19 mouse cellular contexts compared by ENCODE assay signal in the genomic region with DNA sequence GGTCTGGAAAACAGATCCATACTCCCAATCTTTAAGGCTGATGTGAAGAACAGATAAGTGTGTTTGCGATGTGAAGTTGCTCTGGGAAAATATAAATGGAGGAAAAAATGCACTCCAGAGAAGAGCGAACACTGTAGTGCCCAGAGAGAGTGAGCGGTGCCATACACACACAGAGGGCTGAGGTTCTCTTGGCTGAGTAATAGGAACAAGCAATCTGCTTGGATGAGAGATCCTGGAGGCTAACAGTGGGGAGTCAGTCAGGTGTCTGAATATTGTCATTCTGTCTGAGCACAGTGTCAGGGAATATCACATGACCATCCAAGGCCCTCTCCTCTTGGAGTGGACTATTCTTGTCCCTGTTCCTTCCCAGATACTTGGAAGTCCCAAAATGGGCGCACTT.
DNase-seq lines count a peak whose midpoint lies in the region; ATAC-seq lines count a peak whose summit lies in the region.
"Had no signal": no experiment of that assay in that cellular context is flagged by ENCODE, and none has a peak within 500 bp of the region (broad histone marks: within the 10 kb centered on the region; RNA-seq: fewer than 3 reads in every experiment).

No protein-coding gene starts in this region.

- ATAC-seq in CD4-positive, CD25-positive, alpha-beta regulatory T cell, adult 4 months = peak; percentile 17
- ATAC-seq in common myeloid progenitor, adult 5-6 weeks (replicated peaks; ENCODE audit: low read depth, poor library complexity, severe bottlenecking) = peak; percentile 58
- ATAC-seq in erythroid progenitor cell, adult 5-6 weeks (replicated peaks; ENCODE audit: low FRiP score, poor library complexity, severe bottlenecking) = no peak
- no peak for ATAC-seq in forebrain, embryonic 15.5 days (replicated peaks)
- ATAC-seq: forebrain, embryonic 16.5 days; lung, postnatal 0 days; Patski had no signal

- no peak overlapping the region for H3K4me3 ChIP-seq in macrophage (ENCODE audit: inconsistent target)
- H3K4me3 ChIP-seq in forebrain, embryonic 15.5 days = no peak overlapping the region
- H3K4me3 ChIP-seq: embryonic facial prominence, embryonic 10.5 days; erythroblast, embryonic 14.5 days; hindbrain, embryonic 10.5 days; midbrain, embryonic 10.5 days; neural tube, embryonic 12.5 days had no signal

- no peaks in the 10 kb centered on the region for H3K36me3 ChIP-seq in macrophage (ENCODE audit: inconsistent target)
- H3K36me3 ChIP-seq in forebrain, embryonic 15.5 days = no peaks in the 10 kb centered on the region
- H3K36me3 ChIP-seq: embryonic facial prominence, embryonic 10.5 days; hindbrain, embryonic 10.5 days; midbrain, embryonic 10.5 days; neural tube, embryonic 12.5 days had no signal

- H3K4me2 ChIP-seq in forebrain, embryonic 15.5 days (replicated peaks) = no peak overlapping the region
- H3K4me2 ChIP-seq: neural tube, embryonic 12.5 days had no signal

- no peaks in the 10 kb centered on the region for H3K79me2 ChIP-seq in macrophage (ENCODE audit: inconsistent target)

- H3K27me3 ChIP-seq in forebrain, embryonic 15.5 days = no peaks in the 10 kb centered on the region
- H3K27me3 ChIP-seq: neural tube, embryonic 12.5 days had no signal

- H3K4me1 ChIP-seq in forebrain, embryonic 15.5 days = no peaks in the 10 kb centered on the region
- H3K4me1 ChIP-seq: hindbrain, embryonic 10.5 days; midbrain, embryonic 10.5 days; neural tube, embryonic 12.5 days had no signal

- H3K9me3 ChIP-seq in forebrain, embryonic 15.5 days = no peaks in the 10 kb centered on the region
- H3K9me3 ChIP-seq: embryonic facial prominence, embryonic 10.5 days; hindbrain, embryonic 10.5 days; midbrain, embryonic 10.5 days; neural tube, embryonic 12.5 days had no signal

- 57% methylated on average over 4 of the region's 4 CpGs for WGBS in macrophage (ENCODE audit: missing documents)
- WGBS in forebrain, embryonic 15.5 days = 98% methylated on average over 4 of the region's 4 CpGs

- DNase-seq in cerebellum, adult 11-12 months = peak; percentile 61
- DNase-seq in embryo, embryonic 9.5 days (ENCODE audit: extremely low spot score) = no peak
- DNase-seq: adrenal gland, postnatal 25 days; heart, adult 18-20 months; kidney, adult 9 months; kidney, postnatal 4 days had no signal

- no peak overlapping the region for H3K9ac ChIP-seq in forebrain, embryonic 15.5 days (replicated peaks)
- H3K9ac ChIP-seq: neural tube, embryonic 12.5 days had no signal

- 0 out of 2 replicates have a peak overlapping the region, but pooled peaks have one; percentile 21 for H3K27ac ChIP-seq in macrophage
- H3K27ac ChIP-seq in forebrain, embryonic 15.5 days (replicated peaks) = no peak overlapping the region
- H3K27ac ChIP-seq: embryonic facial prominence, embryonic 10.5 days; hindbrain, embryonic 10.5 days; midbrain, embryonic 10.5 days; neural tube, embryonic 12.5 days had no signal

Comparison
In these comparisons a context has a peak if more than half of its experiments do, and no peak if none do; other contexts are left out.
1. ATAC-seq: peak in CD4-positive, CD25-positive, alpha-beta regulatory T cell, adult 4 months (single experiment) and common myeloid progenitor, adult 5-6 weeks (single experiment); none in erythroid progenitor cell, adult 5-6 weeks (single experiment) and forebrain, embryonic 15.5 days (single experiment).